Mouse (Mus musculus) urinary bladder, postnatal 10 days (tissue): Measurements from ENCODE around the gene Supt4a.

Experiments
- DNase-seq: peaks from one replicate; pipeline ENCODE4 v3.0.0; 2022; ENCODE audit warnings: low spot score

Supt4a gene

DNA sequence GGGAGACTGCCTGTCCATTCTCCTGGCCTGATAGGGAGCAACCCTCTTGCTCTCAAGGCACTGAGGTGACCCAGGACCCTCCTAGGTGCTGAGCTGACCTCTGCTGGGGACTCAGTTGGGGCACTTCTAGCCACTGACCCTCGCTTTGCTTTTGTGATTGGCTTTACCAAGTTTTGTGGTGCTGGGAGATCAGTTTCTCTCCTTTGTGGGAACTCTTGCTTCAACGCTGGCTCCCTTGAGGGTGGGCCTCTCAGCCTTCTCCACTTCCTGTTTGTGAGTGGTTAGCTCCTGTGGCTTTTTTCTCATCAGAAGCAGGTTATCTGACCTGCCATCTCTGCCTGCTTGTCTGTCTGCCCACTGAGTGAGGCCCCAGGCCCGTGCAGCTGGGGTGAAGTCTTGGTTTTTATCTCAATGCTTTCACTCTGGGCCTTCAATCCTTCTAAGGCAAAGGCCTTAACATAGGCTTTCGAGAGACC, 14.2 kb downstream of the Supt4a start:
- no peak for DNase-seq

DNA sequence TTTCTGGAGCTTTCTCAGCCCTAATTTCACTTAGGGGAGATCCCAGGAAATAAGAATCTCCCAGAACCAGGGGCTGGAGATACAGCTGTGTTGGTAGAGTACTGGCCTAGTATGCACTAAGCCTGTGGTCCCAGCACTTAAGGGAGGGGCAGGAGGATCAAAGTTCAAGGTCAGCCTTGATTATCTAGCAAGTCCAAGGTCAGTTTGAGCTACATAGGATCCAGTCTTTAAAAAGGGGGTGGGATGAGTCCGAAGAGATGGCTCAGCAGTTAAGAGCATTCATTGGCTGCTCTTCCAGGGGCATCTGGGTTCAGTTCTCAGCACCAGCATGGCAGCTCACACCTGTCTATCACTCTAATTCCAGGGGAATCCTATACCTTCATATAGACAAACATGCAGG, 15.0 kb downstream of the Supt4a start:
- no peak for DNase-seq

DNA sequence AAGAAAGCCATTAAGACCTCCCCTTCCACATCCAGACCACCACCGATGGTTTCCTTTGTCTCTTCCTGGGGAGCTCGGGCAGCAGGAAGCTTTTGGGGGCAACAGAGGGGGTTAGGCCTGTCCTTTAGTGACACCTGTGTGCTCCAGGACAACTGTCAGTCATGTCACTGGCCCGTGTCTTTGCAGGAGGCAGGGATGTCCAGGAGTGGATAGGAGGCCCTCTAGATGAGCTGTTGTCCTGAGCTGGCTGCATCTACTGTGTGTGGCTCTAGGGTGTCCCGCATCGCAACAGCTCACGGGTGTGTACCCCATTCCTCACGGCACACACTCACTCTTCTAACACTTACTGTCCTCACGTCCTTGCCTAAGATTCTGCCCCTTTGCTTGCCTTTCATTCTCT, 15.9 kb downstream of the Supt4a start:
- DNase-seq, result no peak

DNA sequence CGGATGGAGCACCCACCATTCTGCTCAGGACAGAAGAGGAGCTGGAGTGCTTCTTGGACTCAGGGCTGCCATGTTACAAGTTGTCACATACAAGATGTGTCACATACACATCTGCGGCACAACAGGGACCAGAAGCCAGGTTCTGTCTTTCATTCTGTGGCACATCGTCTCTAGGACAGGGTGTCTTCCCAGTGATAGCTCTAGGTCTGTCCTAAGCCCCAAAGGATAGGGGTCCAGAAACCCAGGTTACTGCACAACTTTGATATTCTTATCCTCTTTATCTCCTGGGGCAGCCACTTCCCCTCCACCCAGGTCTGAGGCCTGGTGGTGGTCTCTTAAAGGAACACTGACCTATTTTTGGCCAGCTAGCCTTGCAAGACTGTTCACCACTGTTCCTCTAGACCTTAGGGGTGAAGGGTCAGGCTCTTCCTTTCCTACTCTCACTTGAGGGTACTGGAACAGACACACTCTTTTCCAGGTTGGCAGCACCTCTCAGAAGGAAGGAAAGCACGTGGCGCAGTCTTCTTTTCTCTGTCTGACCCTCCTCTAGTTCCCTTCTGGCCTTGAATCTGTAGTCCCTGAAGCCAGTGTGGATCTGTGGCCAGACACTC, 16.6 kb downstream of the Supt4a start:
- DNase-seq, result no peak

DNA sequence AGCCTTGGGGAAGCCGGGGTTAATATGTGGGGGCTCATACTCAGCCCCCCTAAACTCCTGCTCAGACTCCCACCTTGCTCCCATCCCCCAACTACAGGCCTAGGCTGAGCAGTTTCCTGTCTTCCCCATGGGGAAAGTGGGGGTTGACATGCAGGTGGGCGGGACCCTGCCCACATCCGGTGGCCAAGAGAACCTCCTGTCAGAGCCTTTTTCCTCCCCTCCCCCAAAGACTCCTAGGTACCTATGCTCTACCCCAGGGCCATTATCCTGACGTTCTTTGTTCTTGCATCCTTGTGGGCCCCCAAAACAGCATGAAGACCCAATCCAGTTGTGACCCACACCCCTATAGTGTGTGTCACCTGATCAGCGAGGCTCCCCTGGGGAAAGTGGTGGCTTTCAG, 17.3 kb downstream of the Supt4a start:
- no peak for DNase-seq

DNA sequence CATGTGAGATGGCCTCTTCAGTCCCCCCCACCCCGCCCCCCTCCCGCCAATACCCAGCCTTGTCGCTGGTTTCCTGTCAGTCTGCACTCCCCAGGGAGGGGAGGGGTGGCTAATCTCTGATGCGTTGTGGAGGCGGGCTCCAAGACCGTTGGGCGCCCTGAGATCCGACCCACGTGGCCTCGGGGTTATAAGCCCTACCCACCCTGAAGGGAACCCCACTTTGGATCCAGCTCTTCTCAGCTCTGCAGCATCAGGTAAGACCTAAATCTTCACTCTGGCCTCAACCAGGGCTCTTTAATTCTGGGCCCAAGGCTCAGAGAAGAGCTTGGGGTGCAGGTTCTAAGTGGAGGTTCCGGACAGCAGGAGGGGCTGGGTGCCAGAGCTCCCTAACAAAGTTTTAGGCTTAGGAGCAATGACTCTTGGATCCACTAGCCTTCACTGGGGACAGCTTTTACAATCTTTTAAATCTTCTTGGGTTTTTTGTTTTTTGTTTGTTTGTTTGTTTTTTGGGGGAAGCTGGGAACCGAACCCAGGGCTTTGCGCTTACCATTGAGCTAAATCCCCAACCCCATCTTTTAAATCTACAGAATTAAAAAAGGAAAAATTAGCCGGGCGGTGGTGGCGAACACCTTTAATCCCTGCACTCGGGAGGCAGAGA, 18.1 kb downstream of the Supt4a start:
- DNase-seq, result no peak

DNA sequence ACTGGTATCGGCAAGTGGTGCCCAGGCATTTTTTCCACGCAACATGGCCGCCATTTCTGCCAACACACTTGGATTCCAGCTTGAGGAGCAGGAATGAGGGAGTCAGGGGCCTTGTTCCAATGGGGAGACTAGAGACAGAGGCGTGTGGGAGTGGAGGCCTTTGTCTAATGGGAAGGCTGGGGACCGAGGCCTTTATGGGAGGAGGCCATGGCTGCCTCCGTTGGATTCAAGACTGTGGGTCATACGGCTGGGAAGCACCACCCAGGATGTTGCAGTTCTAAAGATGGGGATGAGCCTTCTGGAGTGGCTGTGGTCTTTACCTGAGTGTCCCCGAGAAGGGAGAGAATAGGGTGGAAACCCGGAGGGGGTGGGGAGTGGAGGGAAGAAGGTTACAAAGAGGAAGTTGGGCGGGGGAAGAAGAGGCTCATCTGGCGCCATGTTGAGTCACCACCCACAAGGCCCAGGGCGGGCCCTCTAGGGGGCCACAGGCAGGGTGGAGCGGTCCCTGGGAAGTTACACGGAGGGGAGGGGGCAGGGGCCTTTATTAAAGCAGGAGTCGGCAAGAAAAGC, 19.0 kb downstream of the Supt4a start:
- DNase-seq, result no peak

DNA sequence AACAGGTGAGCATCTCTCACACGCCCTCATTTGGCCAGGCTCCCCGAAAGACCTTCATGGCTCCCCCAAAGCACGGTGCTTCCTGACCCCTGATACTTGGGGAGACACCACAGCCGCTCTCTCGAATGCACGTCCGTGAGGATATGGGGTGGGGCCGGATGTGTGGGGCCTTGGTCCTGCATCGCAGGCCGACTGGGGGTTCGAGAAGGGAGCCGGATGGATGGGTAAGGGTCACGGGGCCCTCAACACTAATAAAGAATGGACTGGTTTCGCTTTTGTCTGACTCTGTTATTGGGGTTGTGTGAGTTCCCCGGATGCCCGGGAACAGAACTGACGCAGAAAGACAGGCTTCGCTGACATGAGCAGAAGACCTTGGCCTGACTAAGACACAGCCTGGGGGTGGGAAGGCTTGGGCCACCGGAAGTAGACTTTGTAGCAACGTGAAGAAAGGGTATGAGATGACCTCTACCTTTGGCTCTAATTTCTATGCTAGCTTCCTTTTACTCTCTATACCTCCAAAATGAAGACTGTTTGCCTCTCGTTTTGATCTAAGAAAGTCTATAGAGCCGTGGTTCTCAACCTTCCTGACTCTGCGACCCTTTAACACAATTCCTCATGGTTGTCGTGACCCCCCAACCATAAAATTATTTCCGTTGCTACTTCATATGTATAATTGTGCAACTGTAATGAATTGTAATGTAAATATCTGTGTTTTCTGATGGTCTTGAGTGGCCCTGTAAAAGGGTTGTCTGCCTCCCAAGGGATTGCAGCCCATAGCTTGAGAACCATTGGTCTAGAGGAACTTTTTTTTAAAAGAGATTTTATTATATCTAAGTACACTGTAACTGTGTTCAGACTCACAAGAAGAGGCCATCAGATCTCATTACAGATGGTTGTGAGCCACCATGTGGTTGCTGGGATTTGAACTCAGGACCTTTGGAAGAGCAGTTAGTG, 19.9 kb downstream of the Supt4a start:
- DNase-seq, result no peak

DNA sequence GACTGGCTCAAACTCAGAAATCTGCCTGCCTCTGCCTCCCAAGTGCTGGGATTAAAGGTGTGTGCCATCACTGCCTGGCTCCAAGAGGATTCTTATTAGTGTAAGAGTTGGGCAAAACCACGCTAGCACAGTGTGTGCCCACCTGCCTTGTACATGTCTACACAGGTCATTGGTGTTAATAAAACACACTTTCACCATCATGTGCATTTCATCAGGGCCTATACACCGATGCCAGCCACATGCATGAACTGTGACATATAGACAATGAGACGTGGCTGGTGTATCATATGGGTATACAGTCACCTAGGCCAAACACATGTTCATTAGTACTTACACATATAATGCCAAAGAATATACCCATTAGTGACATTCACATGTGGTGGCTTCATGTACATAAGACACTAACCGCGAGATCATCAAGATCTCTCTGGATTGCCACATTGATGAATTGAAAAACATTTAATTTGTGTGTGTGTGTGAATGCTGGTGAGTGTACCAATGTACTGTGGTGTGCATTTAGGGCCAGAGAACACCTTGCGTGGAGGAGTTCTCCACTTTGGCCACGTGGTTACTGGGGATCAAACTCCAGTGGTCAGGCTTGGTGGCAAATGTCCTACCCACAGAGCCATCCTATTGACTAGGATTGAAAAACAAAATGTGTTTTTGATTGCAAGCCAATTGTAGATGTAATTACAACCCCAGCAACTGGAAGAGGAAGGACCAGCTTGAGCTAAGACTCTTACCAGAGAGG, 21.0 kb downstream of the Supt4a start:
- DNase-seq, result no peak

DNA sequence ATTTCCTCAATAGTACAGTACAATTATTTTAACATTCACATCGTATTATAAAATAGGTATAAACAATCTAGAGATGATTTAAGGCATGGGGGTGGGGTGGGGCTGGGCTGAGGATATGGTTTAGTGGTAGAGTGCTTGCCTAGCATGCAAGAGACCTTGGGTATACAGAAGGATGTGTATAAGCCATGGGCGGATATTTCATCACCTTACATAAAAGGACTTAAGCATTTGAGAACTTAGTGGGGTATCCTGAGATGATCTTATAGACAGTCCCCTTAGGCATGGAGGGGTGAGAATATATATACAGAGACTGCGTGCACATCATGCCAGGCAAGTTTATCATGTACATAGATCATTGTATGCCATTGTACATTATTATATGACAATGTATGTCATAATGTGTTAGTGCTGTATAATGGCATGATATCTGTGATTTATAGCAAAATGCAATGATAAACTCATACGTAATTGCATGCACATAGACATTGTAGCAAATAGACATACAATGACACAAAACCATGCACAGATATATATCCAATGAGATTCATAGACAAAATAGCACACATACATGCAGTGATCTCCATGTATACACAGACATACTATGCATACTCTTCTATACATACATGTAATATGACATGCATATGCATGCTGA, 21.7 kb downstream of the Supt4a start:
- DNase-seq, result no peak

DNA sequence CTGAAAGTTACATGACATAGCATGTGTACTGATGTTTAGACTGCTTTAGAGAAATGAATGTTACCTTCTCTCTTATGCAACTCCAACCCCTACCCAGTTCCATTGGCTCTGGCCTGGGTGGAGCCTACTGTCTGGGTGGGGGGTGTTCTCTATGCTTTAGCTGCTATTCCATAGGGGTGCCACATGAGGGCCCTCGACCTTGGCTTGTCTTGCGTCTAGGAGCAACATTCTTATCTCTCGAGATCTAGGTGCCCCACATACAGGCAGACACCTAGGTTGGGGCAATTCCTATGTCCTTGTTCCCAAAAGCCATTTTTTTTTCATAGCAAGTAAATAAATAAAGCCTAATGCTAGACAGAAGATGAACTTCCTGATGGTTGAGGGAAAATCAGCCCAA, 22.3 kb downstream of the Supt4a start:
- DNase-seq, result no peak

DNA sequence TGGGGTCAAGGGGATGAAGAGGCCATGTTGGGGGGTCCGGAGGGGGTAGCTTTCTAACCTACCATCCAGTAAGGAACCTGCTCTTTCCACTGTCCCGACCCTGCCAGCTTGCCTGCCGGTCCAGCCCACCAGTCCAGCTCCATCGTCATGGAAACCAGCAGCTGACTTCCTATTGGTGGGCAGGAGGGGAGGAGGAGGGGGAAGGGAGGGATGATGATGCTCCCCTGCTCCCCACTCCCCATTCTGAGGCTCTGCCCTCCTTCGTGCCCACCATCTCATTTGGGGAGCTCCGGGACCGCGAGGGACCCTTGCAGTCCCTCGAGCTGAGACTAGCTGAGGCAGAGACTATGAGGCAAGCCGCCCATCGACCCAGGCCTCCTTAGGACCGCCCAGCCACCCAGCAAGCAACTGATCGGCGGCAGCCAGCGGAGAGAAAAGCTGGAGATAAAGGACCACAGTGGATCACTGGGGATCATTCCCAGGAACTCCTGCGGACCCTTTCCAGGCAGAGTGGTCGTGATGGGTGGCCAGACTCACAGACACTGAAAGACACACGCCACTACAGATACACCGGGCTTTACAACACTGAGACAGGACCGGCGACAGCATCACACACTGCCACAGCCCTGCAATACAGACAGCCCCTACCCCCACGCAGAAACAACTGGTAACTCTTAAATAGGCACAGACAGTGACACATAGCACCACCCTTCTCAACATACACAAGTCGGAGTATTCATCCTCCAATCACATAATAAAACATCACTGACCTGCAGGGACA, 23.1 kb downstream of the Supt4a start, which contains the start of gene Tspoap1:
TSS of gene Tspoap1 (plus strand) at position 241 of the 781 bp plus-strand sequence.
- DNase-seq, result no peak

DNA sequence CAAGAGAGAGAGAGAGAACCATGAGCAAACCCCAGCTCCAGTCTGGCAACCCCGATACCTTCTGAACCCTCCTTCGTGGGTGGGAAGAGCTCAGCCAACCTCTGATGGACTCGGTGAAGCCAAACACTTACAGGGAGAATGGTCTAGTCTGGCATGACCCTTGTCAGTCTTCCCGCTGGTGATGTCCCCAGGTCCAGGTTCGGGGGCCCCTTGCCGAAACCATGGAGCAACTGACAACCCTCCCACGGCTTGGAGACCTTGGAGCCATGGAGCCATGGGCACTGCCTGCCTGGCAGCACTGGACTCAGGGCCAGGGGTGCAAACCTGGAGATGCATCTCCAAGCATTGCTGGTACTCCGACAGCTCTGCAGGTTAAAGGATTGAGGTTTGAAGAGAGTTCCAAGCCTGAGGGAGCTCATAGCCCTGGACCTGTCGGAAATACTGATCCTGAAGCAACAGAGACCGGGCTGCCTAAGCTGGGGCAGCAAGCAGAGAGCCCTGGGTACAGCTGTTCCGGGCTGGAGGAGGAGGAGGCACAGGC, 23.9 kb downstream of the Supt4a start:
- DNase-seq, result no peak

DNA sequence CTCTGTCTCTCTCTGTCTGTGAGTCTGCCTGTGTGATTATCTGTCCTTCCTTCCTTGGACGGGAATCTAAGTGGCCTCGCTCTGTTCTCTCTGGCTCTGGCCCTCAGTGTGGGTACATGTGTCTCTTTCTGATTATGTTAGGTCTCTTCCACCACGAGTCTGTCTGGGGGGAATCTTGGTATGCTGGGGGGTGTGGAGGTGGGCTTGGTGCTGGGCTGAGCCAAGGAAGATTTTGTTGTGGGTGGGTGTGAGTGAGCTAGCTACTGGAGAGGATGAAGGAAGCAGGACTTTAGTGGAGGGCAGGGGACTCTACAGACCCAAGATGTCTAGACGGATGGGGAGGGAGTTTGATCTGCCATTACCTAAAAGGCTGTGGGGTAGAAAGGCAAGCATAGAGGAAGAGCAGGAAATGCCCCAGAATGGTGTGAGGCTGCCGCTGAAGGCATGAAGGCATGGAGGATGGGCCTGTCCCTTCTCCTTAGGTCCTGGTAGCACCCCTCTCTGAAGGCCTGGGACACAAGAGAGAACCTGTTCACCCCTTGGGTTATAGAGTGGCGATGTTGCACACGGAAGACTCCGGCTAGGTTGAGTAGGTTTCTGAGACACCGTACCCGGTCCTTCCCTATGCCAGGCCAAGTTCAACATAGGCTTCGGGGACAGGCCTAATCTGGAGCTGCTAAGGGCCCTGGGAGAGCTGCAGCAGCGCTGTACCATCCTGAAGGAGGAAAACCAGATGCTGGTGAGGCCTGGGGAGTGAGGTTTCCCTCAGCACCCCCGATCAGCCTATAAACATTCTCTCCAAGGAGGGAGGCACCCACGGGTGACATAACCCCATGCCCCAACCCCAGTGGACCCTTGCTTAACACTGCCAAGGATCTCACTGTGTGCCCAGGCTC, 24.7 kb downstream of the Supt4a start:
- no peak for DNase-seq

DNA sequence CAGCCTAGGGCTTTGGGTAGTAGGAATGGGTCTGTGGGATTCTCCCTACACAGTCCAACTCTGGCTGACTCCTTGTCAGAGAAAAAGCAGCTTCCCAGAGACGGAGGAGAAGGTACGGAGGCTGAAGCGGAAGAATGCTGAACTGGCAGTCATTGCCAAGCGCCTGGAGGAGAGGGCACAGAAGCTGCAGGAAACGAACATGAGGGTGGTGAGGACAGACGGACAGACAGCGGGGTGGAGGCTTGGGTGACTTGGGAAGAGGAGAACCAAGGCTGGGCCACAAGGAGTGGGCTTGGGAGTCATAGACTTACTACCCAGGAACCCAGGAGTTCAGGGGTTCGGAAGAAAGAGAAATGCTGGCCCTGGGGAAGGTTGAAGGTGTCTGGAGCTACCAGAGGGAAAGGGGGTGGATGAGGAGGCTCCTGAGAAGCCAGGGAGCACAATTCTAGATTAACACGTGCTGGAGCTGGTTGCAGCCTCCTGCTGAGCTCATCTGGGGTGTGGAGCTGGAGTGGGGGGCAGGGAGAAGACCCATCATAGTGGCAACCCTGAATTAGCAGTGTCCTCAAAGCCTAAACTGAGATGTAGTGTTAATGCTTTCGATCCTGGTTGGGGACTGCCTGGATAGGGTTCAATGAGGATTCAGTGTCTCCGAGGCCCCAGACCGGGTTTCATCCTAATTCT, 25.5 kb downstream of the Supt4a start:
- no peak for DNase-seq

DNA sequence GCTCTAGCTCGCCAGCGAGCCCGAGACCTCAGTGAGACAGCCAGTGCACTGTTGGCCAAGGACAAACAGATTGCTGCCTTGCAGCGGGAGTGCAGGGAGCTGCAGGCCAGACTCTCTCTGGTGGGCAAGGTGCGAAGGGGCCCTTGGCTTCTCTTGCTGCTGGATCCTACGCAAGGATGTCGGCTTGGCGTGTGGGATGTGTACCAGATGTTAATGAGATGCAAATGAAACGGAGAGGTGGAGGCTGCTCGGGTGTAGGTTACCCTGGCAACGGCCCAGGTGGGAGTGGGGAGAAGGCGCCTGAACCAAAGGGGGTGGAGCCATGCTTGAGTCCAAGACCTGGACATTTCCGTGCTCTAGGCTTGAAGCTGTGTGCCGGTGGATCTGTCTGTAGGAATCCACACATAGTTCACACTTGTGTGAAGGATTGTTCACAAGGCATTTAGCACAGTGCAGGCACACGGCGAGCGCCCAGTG, 26.2 kb downstream of the Supt4a start:
- DNase-seq, result no peak

DNA sequence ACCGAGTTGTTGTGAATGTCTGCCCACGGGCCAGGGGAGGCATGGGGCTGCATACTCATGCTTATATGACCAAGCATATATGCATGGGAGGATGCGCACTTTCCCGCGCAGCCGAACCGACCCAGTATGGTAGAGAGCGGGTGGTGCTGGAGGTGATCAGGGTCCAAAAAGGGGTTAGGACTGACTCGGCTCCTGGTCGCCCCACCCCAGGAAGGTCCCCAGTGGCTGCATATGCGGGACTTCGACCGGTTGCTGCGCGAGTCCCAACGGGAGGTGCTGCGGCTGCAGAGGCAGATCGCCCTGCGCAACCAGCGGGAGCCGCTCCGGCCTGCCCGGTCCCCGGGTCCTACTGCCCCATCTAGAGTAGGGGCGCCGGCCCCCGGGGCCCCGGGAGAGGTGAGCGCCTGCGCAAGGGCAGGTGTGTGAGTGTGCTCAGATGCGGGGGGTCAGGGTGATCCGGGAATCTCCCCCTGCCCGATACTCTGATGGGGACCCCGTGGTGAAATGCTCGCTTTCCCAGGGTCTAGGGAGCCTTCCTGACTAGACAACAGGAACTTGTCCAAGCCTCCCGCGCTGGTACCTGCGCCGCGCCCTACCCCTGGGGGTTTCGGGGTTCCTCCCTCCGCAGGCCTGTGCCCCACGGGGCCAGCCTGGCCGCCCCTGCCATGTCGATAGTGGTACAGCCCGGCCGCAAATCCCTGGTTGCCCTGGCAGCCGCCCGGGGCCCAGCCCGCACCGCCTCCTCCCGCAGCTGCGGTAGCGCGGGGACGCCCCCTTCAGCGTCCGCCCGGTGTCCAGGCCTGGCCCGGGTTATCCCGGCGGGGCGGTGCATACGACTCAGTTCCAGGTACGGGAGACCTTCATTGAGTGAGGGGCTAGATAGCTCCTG, 26.9 kb downstream of the Supt4a start:
- DNase-seq, result no peak
